Mouse (Mus musculus) frontal cortex, adult 2 months (tissue): Measurements from ENCODE around the gene Gdf5. TPM values are rescaled to one million over a fixed set of nuclear protein-coding genes. Genes with fewer than 3 reads are reported as not detected.
"Not testable (repeated sequence)": the region's sequence is repeated elsewhere in the genome, so short reads cannot be mapped to it uniquely, and the experiment has no call there.

Source experiments
- DNase-seq, 2 experiments: peaks; one replicate each; pipeline ENCODE4 v3.0.0; 2022; ENCODE audit warnings: low spot score in 1 of 2; ENCODE audit errors: extremely low spot score in 1 of 2
- polyA plus RNA-seq: library from polyadenylated mRNA; depleted of rRNA; stranded (reverse); fragments of >200 nt; gene quantifications from 2 replicates; pipeline ENCODE4 v1.2.3, GENCODE M21; 2012; rRNA removed

Gdf5 gene
- polyA plus RNA-seq, 1 experiment, result 0.24 TPM

DNA sequence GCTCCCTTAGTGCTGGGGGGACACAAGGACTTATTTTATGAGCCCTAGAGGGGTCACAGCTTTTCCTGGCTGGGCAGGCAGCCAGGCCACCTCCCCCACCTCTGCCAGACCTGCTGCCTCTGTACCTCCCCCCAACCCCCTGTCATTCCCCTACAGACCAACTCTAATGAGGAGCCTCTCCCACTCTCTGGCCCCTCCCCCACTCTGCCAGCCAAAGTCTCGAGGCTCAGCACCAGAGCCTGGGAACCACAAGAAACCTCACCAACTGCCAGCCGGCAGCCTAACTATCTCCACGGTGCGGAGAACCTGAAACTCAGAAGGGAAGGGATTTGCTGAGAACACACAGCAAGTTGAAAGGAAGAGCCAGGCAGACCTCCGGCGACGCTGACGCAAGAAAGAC is 1.7 kb downstream of the Gdf5 start:
- no peak for DNase-seq

DNA sequence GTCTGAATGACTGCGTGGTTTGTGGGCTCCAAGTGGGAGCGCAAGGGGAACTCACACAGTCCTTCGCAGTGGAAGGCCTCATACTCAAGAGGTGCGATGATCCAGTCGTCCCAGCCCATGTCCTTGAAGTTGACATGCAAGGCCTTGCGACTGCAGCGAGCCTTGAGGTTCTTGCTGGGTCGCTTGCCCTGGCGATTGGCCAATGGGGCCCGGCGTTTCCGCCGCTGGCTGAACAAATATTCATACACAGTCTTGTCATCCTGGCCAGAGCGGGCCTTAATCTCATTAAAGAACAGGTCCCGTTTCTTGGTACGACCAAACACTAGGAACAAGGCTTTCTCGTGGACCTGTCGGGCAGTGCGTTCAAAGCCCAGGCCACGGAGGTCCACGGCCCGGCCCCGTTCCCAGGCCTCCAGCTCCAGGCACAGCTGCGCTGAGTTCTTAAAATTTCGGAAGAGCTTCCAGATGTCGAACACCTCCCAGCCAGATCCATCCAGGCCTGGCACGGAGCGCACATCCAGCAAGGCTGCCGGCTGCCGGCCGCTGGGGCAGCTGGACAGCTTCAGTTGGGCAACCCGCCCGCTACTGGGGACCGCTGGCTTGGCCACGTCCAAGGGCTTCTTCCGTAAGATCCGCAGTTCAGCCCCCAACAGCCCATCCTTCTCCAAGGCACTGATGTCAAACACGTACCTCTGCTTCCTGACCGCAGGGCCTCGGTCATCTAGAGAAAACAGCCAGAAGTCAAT is 3.3 kb downstream of the Gdf5 start:
- DNase-seq, result no peak

DNA sequence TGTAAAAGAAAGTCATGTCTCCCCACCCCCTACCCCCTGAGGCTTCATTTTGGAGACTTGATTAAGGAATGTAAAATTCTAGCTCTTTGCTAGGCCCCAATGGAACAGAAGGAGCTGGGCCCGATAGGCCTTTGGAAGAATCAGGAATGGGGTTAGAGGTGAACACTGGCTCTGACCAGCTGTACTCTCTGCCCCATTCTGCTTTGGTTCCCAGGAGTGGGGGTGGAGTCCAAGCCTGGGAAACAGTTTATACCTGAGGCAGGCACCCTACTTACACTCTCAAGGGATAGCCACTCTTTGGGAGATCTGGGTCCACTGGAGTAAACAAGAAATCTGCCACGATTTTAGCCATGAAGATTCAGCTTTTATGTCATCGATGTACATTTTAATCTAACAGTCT is 4.5 kb downstream of the Gdf5 start, which contains the start of gene Gm15557:
Gene Gm15557, plus strand, starts transcription at position 48 of the 400 bp plus-strand sequence.
- no peak for DNase-seq

DNA sequence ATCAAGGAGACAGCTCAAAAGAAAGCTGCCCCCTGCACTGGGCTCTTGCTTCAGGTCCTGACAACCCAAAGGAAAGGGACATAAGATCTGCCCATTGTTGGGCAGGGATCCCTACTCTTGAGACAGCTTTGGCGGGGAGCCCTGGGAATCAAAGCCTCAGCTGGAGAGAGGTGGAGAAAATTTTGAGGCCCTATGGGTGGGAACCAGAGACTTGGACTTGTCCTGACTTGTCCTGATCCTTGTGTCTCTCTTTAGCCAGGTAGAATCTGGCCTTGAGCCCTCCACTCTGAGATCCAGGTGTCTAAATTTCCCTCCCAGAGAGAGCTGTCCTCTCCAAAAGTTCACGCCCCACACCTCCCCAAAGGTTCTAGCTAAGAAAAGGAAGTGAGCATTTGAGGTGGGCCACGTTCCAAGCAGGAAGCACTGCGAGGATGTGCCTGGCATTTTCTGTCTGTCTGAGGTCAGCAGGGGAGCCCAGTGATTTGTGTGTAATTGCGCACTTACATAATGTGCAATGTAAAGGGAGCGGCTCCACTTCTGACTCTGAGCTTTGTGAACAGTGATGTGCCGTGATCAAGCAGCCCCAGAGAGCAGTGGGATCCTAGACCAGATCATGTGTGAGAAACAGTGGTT is 5.2 kb downstream of the Gdf5 start:
- DNase-seq, result no peak

DNA sequence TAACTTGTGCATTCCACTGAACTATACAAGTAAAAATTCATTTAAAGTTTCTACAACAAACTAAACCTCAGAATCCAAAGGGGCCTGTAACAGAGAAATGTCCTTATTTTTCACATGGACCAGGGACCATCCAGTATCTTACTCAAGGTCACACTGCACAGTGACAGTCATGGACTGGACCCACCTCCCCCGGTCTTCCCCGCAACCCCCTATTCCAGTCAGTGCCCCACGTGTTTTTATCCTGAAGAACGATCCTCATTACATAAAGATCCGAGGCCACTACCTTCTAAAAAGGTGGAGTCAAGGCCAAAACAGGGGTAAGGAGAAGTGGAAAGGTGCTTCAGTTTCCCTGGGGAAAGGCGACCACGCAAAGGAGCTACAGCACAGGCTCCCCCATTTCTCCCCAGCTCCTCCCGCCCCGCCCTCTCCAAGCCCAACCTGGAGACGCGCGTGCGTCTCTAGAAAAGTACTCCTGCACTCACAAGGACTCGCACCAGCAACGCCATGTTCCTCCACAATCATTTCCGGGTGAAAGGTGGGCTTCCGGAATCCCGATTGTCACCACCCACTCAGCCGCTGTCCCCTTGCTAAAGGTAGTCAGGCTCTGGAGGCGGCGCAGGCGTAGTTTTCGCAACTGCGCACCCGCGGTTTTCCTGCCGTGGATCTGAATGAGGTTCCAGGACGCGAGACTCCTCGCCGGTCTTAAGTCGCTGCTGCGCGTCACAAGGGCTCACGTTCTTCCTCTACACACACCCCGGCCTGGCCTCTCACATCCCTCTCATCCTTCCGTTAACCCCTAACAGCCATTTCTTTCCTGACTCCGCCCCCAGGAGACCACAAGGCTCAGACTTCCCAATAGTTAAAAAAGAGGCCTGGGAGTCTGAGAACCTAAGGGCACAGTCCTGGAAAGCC is 15.4 kb downstream of the Gdf5 start, which contains the start of gene Uqcc1:
Gene Uqcc1, minus strand, starts transcription at position 780 of the 912 bp plus-strand sequence.
- peak; percentile 93 to 98 for DNase-seq

DNA sequence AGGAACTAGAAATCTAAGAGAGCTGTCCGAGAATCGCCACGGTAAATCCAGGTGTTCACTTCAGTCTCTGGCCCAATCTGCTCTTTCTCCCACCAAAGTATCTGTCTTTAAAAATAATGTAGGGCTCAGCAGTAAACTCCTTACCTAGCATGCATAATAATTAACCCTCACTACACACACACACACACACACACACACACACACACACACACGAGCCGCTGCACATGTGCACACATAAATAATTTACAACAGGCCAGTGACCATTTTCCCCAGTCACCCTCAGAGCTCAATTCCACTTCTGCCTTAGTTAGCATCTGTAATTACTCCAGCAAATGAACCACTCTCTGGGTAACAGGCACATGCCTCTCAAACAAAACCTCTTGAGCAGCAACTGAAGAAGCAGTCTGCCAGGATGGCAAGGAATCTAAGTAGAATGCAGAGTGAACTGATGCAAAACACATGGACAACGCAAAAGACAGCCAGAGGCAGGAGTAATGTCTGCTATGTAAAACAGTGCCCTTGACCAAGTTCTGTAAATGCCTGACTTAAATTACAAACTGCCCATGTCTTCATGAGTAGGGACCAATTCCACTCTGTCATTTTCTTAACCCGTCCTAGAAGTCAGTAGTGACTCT is 16.3 kb downstream of the Gdf5 start:
- DNase-seq, result no peak

DNA sequence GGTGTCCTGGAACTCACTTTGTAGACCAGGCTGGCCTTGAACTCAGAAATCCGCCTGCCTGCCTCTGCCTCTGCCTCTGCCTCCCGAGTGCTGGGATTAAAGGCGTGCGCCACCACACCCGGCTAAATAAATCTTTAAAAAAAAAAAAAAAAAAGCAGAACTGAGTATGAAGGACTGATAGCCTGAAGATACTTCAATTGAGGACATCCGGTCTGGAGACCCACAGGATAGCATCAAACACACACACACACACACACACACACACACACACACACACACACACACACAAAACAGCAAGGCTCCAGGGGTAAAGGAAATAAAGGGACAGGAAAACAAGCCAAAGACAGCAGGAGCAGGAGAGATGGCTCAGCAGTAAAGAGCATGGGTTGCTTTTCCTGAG is 20.0 kb downstream of the Gdf5 start:
- not testable (repeated sequence) for DNase-seq

DNA sequence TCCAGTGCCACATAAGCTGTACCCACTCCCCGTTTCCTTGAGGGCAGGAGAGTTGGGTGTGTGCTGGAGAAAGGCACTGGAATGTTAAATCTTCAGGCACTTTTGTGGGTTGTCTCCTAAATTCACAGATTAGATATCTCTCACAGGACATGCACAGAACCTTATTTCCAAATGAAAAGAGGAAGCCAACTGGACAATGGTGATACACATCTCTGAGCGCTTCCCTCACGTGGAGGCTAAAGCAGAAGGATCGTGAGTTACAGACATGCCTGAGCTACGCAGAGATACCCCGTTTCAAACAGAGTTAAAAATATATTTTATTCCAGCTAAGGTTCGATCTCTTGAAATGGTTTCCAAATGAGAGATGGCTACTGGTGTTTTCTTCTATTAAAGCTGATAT is 22.0 kb downstream of the Gdf5 start:
- DNase-seq, result no peak

DNA sequence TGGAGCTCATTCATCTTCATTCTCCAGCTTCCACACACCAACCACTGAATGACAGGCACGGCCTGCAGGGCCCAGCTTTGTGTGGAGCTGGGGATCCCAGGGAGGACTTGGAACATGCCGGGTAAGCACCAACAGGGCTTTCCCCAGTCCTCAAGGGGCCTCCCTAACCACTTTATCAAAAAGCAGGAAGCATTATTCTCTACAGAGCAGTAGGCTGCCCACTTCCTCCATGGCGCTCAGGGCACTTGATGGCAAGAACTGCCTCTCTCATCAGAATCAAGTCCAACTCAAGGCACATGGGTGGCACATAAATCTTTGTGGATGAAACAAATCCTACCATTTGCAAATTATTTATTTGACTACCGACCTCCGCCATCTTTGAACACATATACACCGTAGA is 30.5 kb downstream of the Gdf5 start:
- DNase-seq, result no peak

DNA sequence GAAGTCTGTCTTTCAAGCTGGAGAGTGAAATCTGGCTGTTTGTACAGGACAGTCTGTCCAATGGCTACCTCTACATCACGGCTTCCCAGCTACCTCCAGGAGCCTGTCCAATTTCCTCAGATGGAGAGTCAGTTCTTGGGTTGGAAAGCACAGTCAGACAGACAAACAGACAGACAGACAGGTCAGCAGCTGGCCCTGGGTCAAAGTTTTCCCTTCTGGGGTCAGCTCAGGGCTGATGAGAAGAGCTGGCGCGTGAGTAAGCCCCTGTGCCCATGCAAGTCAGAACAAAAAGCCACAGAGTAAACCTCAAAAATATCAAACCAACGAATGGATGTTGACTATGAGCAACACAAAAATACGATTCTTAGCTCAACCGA is 41.5 kb downstream of the Gdf5 start:
- DNase-seq, result no peak

DNA sequence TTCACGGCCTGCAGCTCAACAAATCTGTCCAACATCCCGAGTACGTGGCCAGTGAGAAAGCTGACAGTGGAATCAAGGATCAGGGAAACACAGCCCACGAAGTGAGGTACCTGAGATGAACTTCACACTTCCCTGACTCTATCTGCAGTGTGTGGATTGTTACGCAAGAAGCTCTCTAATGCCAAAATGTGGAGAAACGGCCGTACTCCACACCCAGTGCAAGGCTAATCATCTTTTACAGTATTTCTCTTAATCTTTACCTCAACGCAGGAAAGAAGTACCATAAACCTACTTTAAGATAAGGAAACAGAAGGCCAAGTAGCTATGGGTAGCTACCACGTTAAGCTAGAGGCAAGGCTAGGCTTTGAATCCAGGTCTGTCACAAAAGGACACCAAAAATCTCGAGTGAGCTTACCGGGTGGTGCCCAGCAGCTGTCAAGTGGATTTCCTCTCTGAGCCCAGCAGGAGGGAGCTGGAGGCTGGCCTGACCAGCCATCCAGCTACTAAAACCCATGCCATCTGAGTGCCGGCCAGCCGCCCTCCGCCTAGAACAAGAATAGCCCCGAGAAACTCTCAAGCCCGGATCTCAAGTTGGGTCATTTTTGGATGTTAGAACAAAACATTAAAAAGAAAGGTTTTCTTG is 42.1 kb downstream of the Gdf5 start:
- DNase-seq, result no peak

DNA sequence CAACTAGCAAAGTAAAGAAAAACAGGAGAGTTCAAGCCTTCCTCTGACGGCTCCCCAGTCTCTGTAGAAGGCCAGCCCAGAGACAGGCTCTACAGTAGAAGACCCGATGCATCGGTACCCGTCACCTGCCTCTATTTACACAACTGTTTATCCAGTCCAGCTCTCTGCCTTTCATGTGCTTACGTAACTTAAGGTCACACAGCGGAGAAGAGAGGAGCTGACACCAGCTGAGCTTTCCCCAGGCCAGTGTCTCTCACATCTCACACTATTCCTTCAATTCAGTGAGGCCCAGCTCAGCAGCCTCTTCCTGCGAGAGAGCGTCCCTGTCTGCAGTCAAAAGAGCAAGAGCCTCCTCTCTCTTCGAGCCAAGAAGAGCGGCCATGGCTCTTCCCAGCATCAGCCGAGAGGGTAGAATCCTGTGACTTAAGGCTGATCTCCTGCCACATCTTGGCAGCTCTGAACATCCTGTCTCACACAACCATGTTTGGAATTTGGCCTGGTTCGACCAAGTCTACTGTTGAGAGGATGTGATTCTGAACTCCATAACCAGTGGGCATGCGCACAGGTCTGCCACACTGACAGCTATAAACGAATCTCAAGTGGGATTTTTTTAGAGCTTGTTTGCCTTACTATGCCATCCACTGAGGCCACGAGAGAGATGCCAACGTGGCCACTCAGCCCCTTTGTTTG is 50.0 kb downstream of the Gdf5 start:
- no peak for DNase-seq

DNA sequence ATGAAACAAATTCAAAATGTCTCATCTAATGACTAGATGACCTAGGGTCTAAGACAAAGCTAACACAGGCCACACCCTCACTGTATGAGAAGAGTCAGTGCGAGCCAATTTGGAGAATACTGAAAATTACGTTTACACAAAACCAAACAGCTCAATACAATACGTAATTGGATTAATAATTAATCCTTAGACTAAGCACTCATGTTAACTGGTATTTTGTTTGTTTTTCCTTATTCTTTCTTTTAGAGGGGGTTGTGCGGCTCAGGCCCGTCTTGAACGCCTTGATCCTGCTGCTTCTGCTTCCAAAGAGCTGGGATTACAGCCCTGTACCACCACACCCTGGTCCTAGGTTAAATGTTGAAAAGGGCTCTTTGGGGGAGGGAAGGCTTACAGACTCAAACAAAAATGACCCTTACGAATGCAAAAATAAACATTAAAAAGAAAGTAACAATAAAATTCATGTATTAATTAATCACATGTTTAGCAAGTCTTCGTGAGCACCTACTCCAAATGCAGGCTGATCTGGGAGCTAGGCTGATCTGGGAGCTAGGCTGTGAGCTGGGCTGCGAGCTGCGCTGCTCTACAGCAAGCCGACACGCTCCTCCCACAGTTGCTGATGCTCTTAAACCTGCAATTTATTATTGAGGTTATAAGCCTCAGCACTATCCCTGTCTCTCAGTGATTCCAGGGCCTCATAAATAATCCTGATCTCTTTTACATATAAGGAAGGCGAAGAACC is 50.7 kb downstream of the Gdf5 start:
- no peak for DNase-seq

Other genes with a start within 250 kb of the Gdf5 start
- 38.4 and 39.6 TPM in 2 replicates for gene Edem2, start 215.9 kb downstream of the Gdf5 start, polyA plus RNA-seq
- gene Gm17581, start 209.5 kb downstream of the Gdf5 start, polyA plus RNA-seq, result not detected in 2 replicates
- 1.5 and 2.6 TPM in 2 replicates for gene Procr, start 194.2 kb downstream of the Gdf5 start, polyA plus RNA-seq
- gene Mmp24, start 170.0 kb downstream of the Gdf5 start, polyA plus RNA-seq, result 36.1 and 39.7 TPM in 2 replicates
- 81.7 and 83.7 TPM in 2 replicates for gene BC029722, start 125.9 kb downstream of the Gdf5 start, polyA plus RNA-seq
- 69.1 and 75.1 TPM in 2 replicates for gene Eif6, start 118.4 kb downstream of the Gdf5 start, polyA plus RNA-seq
- not detected in 2 replicates for gene Fam83c, start 110.5 kb downstream of the Gdf5 start, polyA plus RNA-seq
- gene Uqcc1, start 15.1 kb downstream of the Gdf5 start, polyA plus RNA-seq, result 58.4 and 65.8 TPM in 2 replicates
- gene Gm15557, start 4.6 kb downstream of the Gdf5 start, polyA plus RNA-seq, result not detected in 2 replicates
- 18.1 and 18.4 TPM in 2 replicates for gene Cep250, start 11.1 kb upstream of the Gdf5 start, polyA plus RNA-seq
- 3.3 and 4.6 TPM in 2 replicates for gene 6430550D23Rik, start 62.6 kb upstream of the Gdf5 start, polyA plus RNA-seq
- gene Ergic3, start 62.7 kb upstream of the Gdf5 start, polyA plus RNA-seq, result 317 TPM in 2 replicates
- 0.08 TPM in 2 replicates for gene Fer1l4, start 107.6 kb upstream of the Gdf5 start, polyA plus RNA-seq
- gene Spag4, start 119.8 kb upstream of the Gdf5 start, polyA plus RNA-seq, result 4.9 and 5.6 TPM in 2 replicates
- 54.7 and 55.7 TPM in 2 replicates for gene Cpne1, start 166.6 kb upstream of the Gdf5 start, polyA plus RNA-seq
- 11.2 and 11.6 TPM in 2 replicates for gene Rbm12, start 166.6 kb upstream of the Gdf5 start, polyA plus RNA-seq
- gene Gm28036, start 181.7 kb upstream of the Gdf5 start, polyA plus RNA-seq, result 4.3 and 5.5 TPM in 2 replicates
- 272 and 376 TPM in 2 replicates for gene Romo1, start 198.7 kb upstream of the Gdf5 start, polyA plus RNA-seq
- gene Nfs1, start 198.8 kb upstream of the Gdf5 start, polyA plus RNA-seq, result 55.0 and 56.2 TPM in 2 replicates
- gene Rbm39, start 234.9 kb upstream of the Gdf5 start, polyA plus RNA-seq, result 169 and 203 TPM in 2 replicates